Mouse (Mus musculus) MEL (cell line): Measurements from ENCODE around the gene Extl2. TPM values are rescaled to one million over a fixed set of nuclear protein-coding genes. Genes with fewer than 3 reads are reported as not detected.
A peak's percentile ranks its signal among the peaks of the same experiment; 100 is the strongest.

Experiments used
- DNase-seq: peaks from one replicate; pipeline ENCODE4 v3.0.0; 2011; ENCODE audit warnings: low read depth, low spot score
- H3K27ac ChIP-seq: 2 replicates; pipeline ENCODE4 v1.5.1; 2012; ENCODE audit warnings: low read depth, mild to moderate bottlenecking, control low read depth, low read length, moderate library complexity; ENCODE audit not compliant: control insufficient read depth
- H3K27me3 ChIP-seq, 2 experiments: fragments of 150-350 bp in 1 of 2; sonication (generic) in 1 of 2; 2 replicates each; pipeline ENCODE4 v1.6.1; 2012; ENCODE audit warnings: low read length in 2 of 2, mild to moderate bottlenecking in 2 of 2, improper control_type of control experiment in 1 of 2, moderate library complexity in 1 of 2; ENCODE audit not compliant: insufficient read depth in 2 of 2, control insufficient read depth in 1 of 2
- H3K36me3 ChIP-seq, 2 experiments: 2 replicates each; pipeline ENCODE4 v1.6.1; 2012 to 2014; ENCODE audit warnings: low read length in 2 of 2, improper control_type of control experiment in 1 of 2, inconsistent platforms in 1 of 2, mild to moderate bottlenecking in 1 of 2; ENCODE audit not compliant: insufficient read depth in 2 of 2, control insufficient read depth in 1 of 2
- H3K4me1 ChIP-seq, 2 experiments: fragments of 150-350 bp in 1 of 2; sonication (generic) in 1 of 2; 2 replicates each; pipeline ENCODE4 v1.6.1; 2012; ENCODE audit warnings: low read length in 2 of 2, improper control_type of control experiment in 1 of 2, mild to moderate bottlenecking in 1 of 2; ENCODE audit not compliant: insufficient read depth in 2 of 2, control insufficient read depth in 1 of 2
- H3K4me3 ChIP-seq, 2 experiments: fragments of 150-350 bp in 1 of 2; sonication (generic) in 1 of 2; 2 replicates each; pipeline ENCODE4 v1.5.1; 2012; ENCODE audit warnings: low read depth in 2 of 2, low read length in 2 of 2, mild to moderate bottlenecking in 2 of 2, moderate library complexity in 2 of 2, control low read depth in 1 of 2, improper control_type of control experiment in 1 of 2; ENCODE audit not compliant: control insufficient read depth in 1 of 2, insufficient read depth in 1 of 2
- H3K79me2 ChIP-seq: 2 replicates; pipeline ENCODE4 v1.6.1; 2012; ENCODE audit warnings: mild to moderate bottlenecking, low read length, moderate library complexity; ENCODE audit not compliant: control insufficient read depth, poor library complexity, insufficient read depth
- H3K9ac ChIP-seq: 2 replicates; pipeline ENCODE4 v1.6.1; 2012; ENCODE audit warnings: low read depth, mild to moderate bottlenecking, control low read depth, low read length, moderate library complexity; ENCODE audit not compliant: control insufficient read depth, poor library complexity, severe bottlenecking
- H3K9me3 ChIP-seq: fragments of 150-350 bp; sonication (generic); replicated peaks from 2 replicates; pipeline ENCODE4 v1.6.1; 2012; ENCODE audit warnings: mild to moderate bottlenecking, low read length, improper control_type of control experiment, moderate library complexity; ENCODE audit not compliant: insufficient read depth
- BHLHE40 ChIP-seq: IDR thresholded peaks from 2 replicates; pipeline ENCODE4 v1.6.1; 2012; ENCODE audit warnings: low read depth, mild to moderate bottlenecking, inconsistent platforms, low read length, improper control_type of control experiment, borderline replicate concordance
- CHD1 ChIP-seq: IDR thresholded peaks from 2 replicates; pipeline ENCODE4 v1.6.1; 2012; ENCODE audit warnings: low read depth, mild to moderate bottlenecking, inconsistent platforms, low read length, improper control_type of control experiment
- CTCF ChIP-seq, 3 experiments: IDR thresholded peaks in 2 of 3; conservative IDR thresholded peaks in 1 of 3; 2 replicates each; pipeline ENCODE4 v1.5.1; 2011 to 2012; ENCODE audit warnings: low read length in 3 of 3, low read depth in 2 of 3, mild to moderate bottlenecking in 2 of 3, improper control_type of control experiment in 1 of 3, inconsistent platforms in 1 of 3, mixed read lengths in 1 of 3, moderate library complexity in 1 of 3; ENCODE audit not compliant: control insufficient read depth in 1 of 3, insufficient read depth in 1 of 3, poor library complexity in 1 of 3, severe bottlenecking in 1 of 3
- ELF1 ChIP-seq: IDR thresholded peaks from 2 replicates; pipeline ENCODE4 v1.6.1; 2014; ENCODE audit warnings: low read depth, mild to moderate bottlenecking, inconsistent platforms, low read length, improper control_type of control experiment, moderate library complexity
- EP300 ChIP-seq, 2 experiments: IDR thresholded peaks; 2 replicates each; pipeline ENCODE4 v1.6.1; 2011; ENCODE audit warnings: improper control_type of control experiment in 2 of 2, low read length in 2 of 2, low read depth in 1 of 2, mild to moderate bottlenecking in 1 of 2
- ETS1 ChIP-seq: IDR thresholded peaks from 2 replicates; pipeline ENCODE4 v1.6.1; 2012; ENCODE audit warnings: low read depth, mild to moderate bottlenecking, inconsistent platforms, low read length, improper control_type of control experiment, moderate library complexity
- GATA1 ChIP-seq: IDR thresholded peaks from 2 replicates; pipeline ENCODE4 v1.6.1; 2011; ENCODE audit warnings: low read depth, low read length, improper control_type of control experiment
- HCFC1 ChIP-seq: IDR thresholded peaks from 2 replicates; pipeline ENCODE4 v1.6.1; 2012; ENCODE audit warnings: low read depth, mild to moderate bottlenecking, inconsistent platforms, low read length, improper control_type of control experiment, moderate library complexity
- JUND ChIP-seq: IDR thresholded peaks from 2 replicates; pipeline ENCODE4 v1.6.1; 2011; ENCODE audit warnings: low read depth, mild to moderate bottlenecking, improper control_type of control experiment, low read length
- KAT2A ChIP-seq: conservative IDR thresholded peaks from 2 replicates; pipeline ENCODE4 v1.6.1; 2012; ENCODE audit warnings: low read depth, low read length, improper control_type of control experiment, inconsistent platforms
- MAFK ChIP-seq: IDR thresholded peaks from 2 replicates; pipeline ENCODE4 v1.6.1; 2011; ENCODE audit warnings: low read depth, mild to moderate bottlenecking, low read length, improper control_type of control experiment, borderline replicate concordance
- MAZ ChIP-seq: IDR thresholded peaks from 2 replicates; pipeline ENCODE4 v1.6.1; 2012; ENCODE audit warnings: low read depth, mild to moderate bottlenecking, inconsistent platforms, low read length, improper control_type of control experiment
- MEF2A ChIP-seq: IDR thresholded peaks from 2 replicates; pipeline ENCODE4 v1.6.1; 2014; ENCODE audit warnings: low read depth, mild to moderate bottlenecking, inconsistent platforms, low read length, improper control_type of control experiment; ENCODE audit not compliant: poor library complexity, insufficient replicate concordance, severe bottlenecking; ENCODE audit errors: extremely low read depth
- MXI1 ChIP-seq: IDR thresholded peaks from 2 replicates; pipeline ENCODE4 v1.6.1; 2011; ENCODE audit warnings: mild to moderate bottlenecking, low read depth, low read length, improper control_type of control experiment
- MYB ChIP-seq: IDR thresholded peaks from 2 replicates; pipeline ENCODE4 v1.6.1; 2011; ENCODE audit warnings: mild to moderate bottlenecking, low read depth, low read length, improper control_type of control experiment
- MYC ChIP-seq: IDR thresholded peaks from 2 replicates; pipeline ENCODE4 v1.6.1; 2011; ENCODE audit warnings: low read depth, mild to moderate bottlenecking, low read length, improper control_type of control experiment, moderate library complexity
- NELFE ChIP-seq: IDR thresholded peaks from 2 replicates; pipeline ENCODE4 v1.6.1; 2011; ENCODE audit warnings: low read depth, low read length, improper control_type of control experiment
- NRF1 ChIP-seq: IDR thresholded peaks from 2 replicates; pipeline ENCODE4 v1.6.1; 2014; ENCODE audit warnings: low read depth, mild to moderate bottlenecking, inconsistent platforms, low read length, improper control_type of control experiment, moderate library complexity; ENCODE audit not compliant: poor library complexity, insufficient read depth, severe bottlenecking
- POLR2A ChIP-seq, 2 experiments: IDR thresholded peaks; 2 replicates each; pipeline ENCODE4 v1.6.1; 2011 to 2012; ENCODE audit warnings: low read length in 2 of 2, mild to moderate bottlenecking in 2 of 2, control low read depth in 1 of 2, improper control_type of control experiment in 1 of 2, low read depth in 1 of 2, moderate library complexity in 1 of 2; ENCODE audit not compliant: control insufficient read depth in 1 of 2, insufficient read depth in 1 of 2, poor library complexity in 1 of 2
- POLR2AphosphoS2 ChIP-seq: IDR thresholded peaks from 2 replicates; pipeline ENCODE4 v1.6.1; 2011; ENCODE audit warnings: low read length, improper control_type of control experiment
- RAD21 ChIP-seq: IDR thresholded peaks from 2 replicates; pipeline ENCODE4 v1.6.1; 2011; ENCODE audit warnings: mild to moderate bottlenecking, low read depth, low read length, improper control_type of control experiment
- SMC3 ChIP-seq: IDR thresholded peaks from 2 replicates; pipeline ENCODE4 v1.6.1; 2011; ENCODE audit warnings: low read depth, low read length, improper control_type of control experiment
- TAL1 ChIP-seq: IDR thresholded peaks from 2 replicates; pipeline ENCODE4 v1.6.1; 2012; ENCODE audit warnings: mild to moderate bottlenecking, inconsistent platforms, low read length, moderate library complexity, mixed read lengths
- TBP ChIP-seq: IDR thresholded peaks from 2 replicates; pipeline ENCODE4 v1.8.0; 2011; ENCODE audit warnings: low read depth, low read length, improper control_type of control experiment
- UBTF ChIP-seq: IDR thresholded peaks from 2 replicates; pipeline ENCODE4 v1.6.1; 2012; ENCODE audit warnings: low read depth, mild to moderate bottlenecking, inconsistent platforms, low read length, improper control_type of control experiment, moderate library complexity, borderline replicate concordance; ENCODE audit not compliant: insufficient read depth
- USF1 ChIP-seq: IDR thresholded peaks from 2 replicates; pipeline ENCODE4 v1.6.1; 2014; ENCODE audit warnings: low read depth, mild to moderate bottlenecking, inconsistent platforms, low read length, improper control_type of control experiment, moderate library complexity
- USF2 ChIP-seq, 2 experiments: IDR thresholded peaks; 2 replicates each; pipeline ENCODE4 v1.6.1; 2011 to 2012; ENCODE audit warnings: improper control_type of control experiment in 2 of 2, low read length in 2 of 2, borderline replicate concordance in 1 of 2, inconsistent platforms in 1 of 2, low read depth in 1 of 2, mild to moderate bottlenecking in 1 of 2; ENCODE audit not compliant: insufficient read depth in 1 of 2
- ZKSCAN1 ChIP-seq: IDR thresholded peaks from 2 replicates; pipeline ENCODE4 v1.6.1; 2012; ENCODE audit warnings: low read depth, mild to moderate bottlenecking, inconsistent platforms, low read length, improper control_type of control experiment, moderate library complexity
- polyA plus RNA-seq, 2 experiments: library from polyadenylated mRNA; stranded (reverse) in 1 of 2; unstranded in 1 of 2; fragments of >175 nt in 1 of 2; fragments of >200 nt in 1 of 2; gene quantifications; 2 replicates each; pipeline versions ENCODE4 v1.2.1 to v1.2.4; 2012; ENCODE audit warnings: low replicate concordance in 2 of 2, low read depth in 1 of 2; ENCODE audit not compliant: insufficient read length in 2 of 2, insufficient read depth in 1 of 2, missing spikeins in 1 of 2
- total RNA-seq: library from RNA; depleted of rRNA; stranded (reverse); fragments of 300-350 nt; gene quantifications from 2 replicates; pipeline ENCODE4 v1.2.3, GENCODE M21; 2012

Extl2 gene
- total and polyA plus RNA-seq, 3 experiments, result 6.6 to 10.5 TPM; not detected in 1

- H3K27me3 ChIP-seq, result no peaks in the 10 kb centered on the region
- H3K4me3 ChIP-seq, result peak overlapping the region; percentile 67 to 94
- H3K79me2 ChIP-seq, result peaks cover 15% of the 10 kb centered on the region
- no peaks in the 10 kb centered on the region for H3K9me3 ChIP-seq
- H3K27ac ChIP-seq, result peak overlapping the region; percentile 63
- peak overlapping the region; percentile 71 for H3K9ac ChIP-seq
- TF ChIP-seq ETS1 (peak; percentile 65; the same call in 1 of the 2 replicates), TBP (0 out of 2 replicates have a peak, but pooled peaks have one; percentile 52), USF2 (IDR thresholded peaks at IDR 0.05; ENCODE audit: borderline replicate concordance in 1 of 2, insufficient read depth in 1 of 2, low read depth in 1 of 2, low read length in 2 of 2) (peak in 1 of 2 experiments; percentile 58; a peak in 1 of 4 replicates), USF1 (peak; percentile 82), NRF1 (no peak), RAD21 (no peak), MAZ (peak; percentile 61; the same call in 1 of the 2 replicates), UBTF (no peak), BHLHE40 (peak; percentile 71; the same call in 1 of the 2 replicates), MAFK (no peak), NELFE (no peak; the same call in 1 of the 2 replicates), POLR2AphosphoS2 (no peak), ELF1 (peak; percentile 85), MEF2A (no peak), POLR2A (IDR thresholded peaks at IDR 0.05; ENCODE audit: control insufficient read depth in 1 of 2, insufficient read depth in 1 of 2, low read depth in 1 of 2, low read length in 2 of 2, poor library complexity in 1 of 2) (peak; percentile 16 to 23; a peak in 2 of 4 replicates), HCFC1 (peak; percentile 80), SMC3 (no peak), GATA1 (no peak)
- peak; percentile 86 for DNase-seq
- H3K4me1 ChIP-seq, result no peaks in the 10 kb centered on the region; a peak in 1 of 4 replicates
- peaks cover 4 to 12% of the 10 kb centered on the region in 2 experiments for H3K36me3 ChIP-seq
Observed at GRCm38 (mm10) chr3:116007941-116008440, 729 bp downstream of the Extl2 start.

GRCm38 (mm10) chr3:116009622-116010344 is 2.5 kb downstream of the Extl2 start:
- Histone ChIP-seq H3K9ac (no peak overlapping the region), H3K4me1 (no peaks in the 10 kb centered on the region; a peak in 1 of 4 replicates), H3K4me3 (no peak overlapping the region), H3K79me2 (peaks cover 15% of the 10 kb centered on the region), H3K27ac (no peak overlapping the region), H3K36me3 (peaks cover 2 to 12% of the 10 kb centered on the region in 2 experiments), H3K9me3 (no peaks in the 10 kb centered on the region), H3K27me3 (no peaks in the 10 kb centered on the region)
- no peak for DNase-seq
- no peak for TF ChIP-seq JUND
- no peak for TF ChIP-seq ZKSCAN1
- no peak for TF ChIP-seq TAL1
- no peak for TF ChIP-seq ELF1
- TF ChIP-seq KAT2A, result no peak
- TF ChIP-seq BHLHE40, result no peak
- TF ChIP-seq MYC, result no peak
- no peak for TF ChIP-seq MYB
- no peak for TF ChIP-seq NELFE
- no peak for TF ChIP-seq EP300 (IDR thresholded peaks at IDR 0.05; ENCODE audit: low read depth in 1 of 2, low read length in 2 of 2)
- no peak for TF ChIP-seq SMC3
- TF ChIP-seq CTCF (IDR thresholded peaks at IDR 0.05 in 2 of 3, conservative IDR thresholded peaks at IDR 0.05 in 1 of 3; ENCODE audit: control insufficient read depth in 1 of 3, insufficient read depth in 1 of 3, low read depth in 2 of 3, low read length in 3 of 3, poor library complexity in 1 of 3, severe bottlenecking in 1 of 3), result no peak
- TF ChIP-seq MXI1, result no peak
- no peak for TF ChIP-seq POLR2A (IDR thresholded peaks at IDR 0.05; ENCODE audit: control insufficient read depth in 1 of 2, insufficient read depth in 1 of 2, low read depth in 1 of 2, low read length in 2 of 2, poor library complexity in 1 of 2)
- no peak for TF ChIP-seq CHD1
- TF ChIP-seq TBP, result no peak
- TF ChIP-seq, all 39 proteins: peak for 0
